Mouse (Mus musculus) megakaryocyte, embryonic 14.5 days (primary cell): ENCODE results near the gene Tango2. TPM values are rescaled to one million over a fixed set of nuclear protein-coding genes. Genes with fewer than 3 reads are reported as not detected.

Experiments
- H3K27me3 ChIP-seq: replicated peaks from 2 replicates; pipeline ENCODE3; 2012; ENCODE audit warnings: inconsistent platforms
- H3K36me3 ChIP-seq: replicated peaks from 2 replicates; pipeline ENCODE3; 2012; ENCODE audit warnings: low read length, inconsistent platforms, mixed read lengths
- H3K4me1 ChIP-seq: 2 replicates; pipeline ENCODE4 v1.6.1; 2012; ENCODE audit warnings: inconsistent platforms
- H3K4me3 ChIP-seq: replicated peaks from 2 replicates; pipeline ENCODE3; 2012; ENCODE audit warnings: moderate library complexity, mild to moderate bottlenecking, inconsistent platforms
- H3K9me3 ChIP-seq: 2 replicates; pipeline ENCODE4 v1.6.1; 2012; ENCODE audit warnings: inconsistent platforms
- FLI1 ChIP-seq: IDR thresholded peaks from 2 replicates; pipeline ENCODE4 v1.6.1; 2012; ENCODE audit warnings: low read length, inconsistent platforms, mixed read lengths
- GATA1 ChIP-seq: IDR thresholded peaks from 3 replicates; pipeline ENCODE4 v1.6.1; 2012; ENCODE audit warnings: mixed read lengths, low read length, inconsistent platforms, borderline replicate concordance
- polyA plus RNA-seq: library from polyadenylated mRNA; stranded (reverse); fragments of >175 nt; gene quantifications from 2 replicates; pipeline ENCODE4 v1.2.3, GENCODE M21; 2012; ENCODE audit warnings: low replicate concordance; ENCODE audit not compliant: insufficient read depth

Gene Tango2
- polyA plus RNA-seq, 1 experiment = 33.0 TPM

DNA sequence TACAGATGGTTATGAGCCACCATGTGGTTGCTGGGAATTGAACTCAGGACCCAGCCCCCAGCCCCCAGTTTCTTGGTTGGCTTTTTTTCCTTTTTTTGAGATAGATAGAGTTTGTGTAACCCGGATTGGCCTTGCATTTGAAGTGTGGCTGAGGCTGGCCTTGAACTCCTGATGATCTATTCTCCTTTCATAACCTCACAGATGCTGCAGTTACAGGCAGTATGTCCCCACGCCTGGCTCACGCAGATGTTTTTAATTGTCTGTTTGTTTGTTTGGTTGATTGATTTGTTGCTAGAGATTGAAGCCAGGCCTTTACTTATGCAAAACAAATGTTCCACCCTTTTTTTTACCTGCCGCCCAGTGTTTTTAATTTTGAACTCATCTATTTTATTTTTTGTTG, 18.9 kb upstream of the Tango2 start:
- peaks cover 15% of the 10 kb centered on the region for H3K9me3 ChIP-seq
- H3K27me3 ChIP-seq = peaks cover 7% of the 10 kb centered on the region
- H3K4me3 ChIP-seq = no peak overlapping the region
- TF ChIP-seq FLI1 = no peak
- no peak for TF ChIP-seq GATA1
- peaks cover 5% of the 10 kb centered on the region; the same call in 1 of the 2 replicates for H3K4me1 ChIP-seq
- no peaks in the 10 kb centered on the region for H3K36me3 ChIP-seq

DNA sequence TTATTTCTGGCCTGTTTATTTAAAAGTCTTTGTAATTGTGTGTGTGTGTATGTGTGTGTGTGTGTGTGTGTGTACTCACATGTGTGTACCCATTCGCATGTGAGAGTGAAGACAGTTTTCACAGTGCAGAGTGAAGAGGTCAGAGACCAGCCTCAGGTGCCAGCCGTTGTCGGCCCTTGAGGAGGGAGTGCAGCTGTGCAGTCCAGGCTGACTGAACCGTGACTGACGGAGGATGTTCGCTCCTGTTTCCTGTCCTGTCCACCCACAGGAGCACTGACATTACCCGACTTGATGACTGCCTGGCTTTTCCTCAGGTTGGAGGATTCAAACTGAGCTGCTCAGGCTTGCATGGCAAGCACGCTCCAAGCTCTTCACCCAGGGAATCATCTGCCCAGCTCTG, 15.0 kb upstream of the Tango2 start:
- Histone ChIP-seq H3K4me1 (no peaks in the 10 kb centered on the region), H3K27me3 (peaks cover 16% of the 10 kb centered on the region), H3K36me3 (no peaks in the 10 kb centered on the region), H3K4me3 (peak overlapping the region; percentile 31), H3K9me3 (peaks cover 15% of the 10 kb centered on the region)
- TF ChIP-seq FLI1 = no peak
- no peak for TF ChIP-seq GATA1

GRCm38 (mm10) chr16:18360151-18360805, 12.4 kb upstream of the Tango2 start:
- no peaks in the 10 kb centered on the region for H3K4me1 ChIP-seq
- no peak overlapping the region for H3K4me3 ChIP-seq
- TF ChIP-seq FLI1 (no peak), GATA1 (no peak)
- peaks cover 18% of the 10 kb centered on the region for H3K9me3 ChIP-seq
- H3K27me3 ChIP-seq = peaks cover 31% of the 10 kb centered on the region
- H3K36me3 ChIP-seq = no peaks in the 10 kb centered on the region

DNA sequence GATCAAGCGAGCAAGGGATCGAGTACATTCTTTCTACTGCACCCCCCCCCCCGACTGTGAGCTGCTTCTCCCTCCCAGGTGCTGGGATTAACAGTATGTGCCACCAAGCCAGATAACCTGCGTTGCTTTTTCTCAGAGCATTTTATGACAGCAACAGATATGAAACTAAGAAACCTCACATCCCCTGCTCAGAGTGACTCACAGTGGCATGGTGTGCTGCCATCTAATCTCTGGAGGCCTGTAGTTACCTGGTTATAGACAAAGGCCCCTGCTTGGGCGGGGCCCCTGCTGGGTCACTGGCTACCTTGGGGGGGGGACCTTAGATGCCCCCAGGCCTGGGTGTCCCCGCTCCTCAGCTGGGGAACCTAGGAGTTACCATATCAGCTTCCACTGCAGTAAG, 10.1 kb upstream of the Tango2 start:
- Histone ChIP-seq H3K27me3 (peaks cover 47% of the 10 kb centered on the region), H3K4me1 (peaks cover 6% of the 10 kb centered on the region), H3K4me3 (no peak overlapping the region), H3K36me3 (no peaks in the 10 kb centered on the region), H3K9me3 (peaks cover 10% of the 10 kb centered on the region)
- no peak for TF ChIP-seq FLI1
- TF ChIP-seq GATA1 = no peak

- TF ChIP-seq FLI1 (no peak), GATA1 (no peak)
- Histone ChIP-seq H3K36me3 (no peaks in the 10 kb centered on the region), H3K4me1 (peaks cover 15% of the 10 kb centered on the region), H3K27me3 (peaks cover 55% of the 10 kb centered on the region), H3K9me3 (peaks cover 5% of the 10 kb centered on the region; the same call in 1 of the 2 replicates), H3K4me3 (no peak overlapping the region)
These were observed 9.1 kb upstream of the Tango2 start for GRCm38 (mm10) chr16:18356961-18357360.

- Histone ChIP-seq H3K4me3 (no peak overlapping the region), H3K4me1 (peaks cover 40% of the 10 kb centered on the region), H3K9me3 (peaks cover 5% of the 10 kb centered on the region; the same call in 1 of the 2 replicates), H3K36me3 (no peaks in the 10 kb centered on the region), H3K27me3 (peaks cover 80% of the 10 kb centered on the region)
- TF ChIP-seq FLI1 = no peak
- TF ChIP-seq GATA1 = no peak
These were observed 5.2 kb upstream of the Tango2 start for GRCm38 (mm10) chr16:18353106-18353505.

DNA sequence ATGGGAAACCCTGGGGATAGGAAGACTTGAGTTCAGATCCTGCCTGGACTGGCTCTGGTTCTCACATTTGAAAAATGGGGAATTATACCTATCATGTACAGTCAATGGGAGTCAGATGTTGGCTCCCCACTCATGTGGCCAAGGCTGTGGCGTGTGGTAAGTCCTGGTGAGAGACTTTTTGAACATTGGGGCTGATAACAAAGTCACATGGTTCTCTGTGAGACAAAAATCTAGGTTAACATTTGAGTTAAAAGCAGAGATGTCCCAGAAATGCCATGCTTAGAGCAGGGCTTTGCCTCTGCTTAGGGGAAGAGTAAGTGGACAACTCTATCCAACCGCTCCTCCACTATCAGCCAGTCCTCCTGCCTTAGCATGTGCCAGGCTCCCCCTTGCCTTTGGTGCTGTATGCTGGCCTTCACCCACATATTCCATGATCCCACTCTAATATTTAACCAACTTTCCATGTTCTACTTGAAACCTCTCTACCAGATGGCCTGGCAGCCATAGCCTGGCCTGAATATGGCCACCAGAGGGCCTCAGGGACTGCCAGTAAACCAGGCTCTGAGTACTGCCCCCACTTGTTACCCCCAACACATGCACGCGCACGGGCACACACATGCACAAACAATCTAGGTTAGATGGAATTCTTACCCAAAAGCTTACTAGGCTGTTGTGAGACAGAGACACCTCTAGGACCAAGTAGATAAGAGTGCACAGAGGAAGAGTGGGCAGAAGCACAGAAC, 3.6 kb upstream of the Tango2 start:
- Histone ChIP-seq H3K4me3 (no peak overlapping the region), H3K36me3 (no peaks in the 10 kb centered on the region), H3K4me1 (peaks cover 45% of the 10 kb centered on the region), H3K27me3 (peaks cover 89% of the 10 kb centered on the region), H3K9me3 (peaks cover 5% of the 10 kb centered on the region; the same call in 1 of the 2 replicates)
- no peak for TF ChIP-seq GATA1
- TF ChIP-seq FLI1 = no peak

GRCm38 (mm10) chr16:18349761-18350325, 1.9 kb upstream of the Tango2 start:
- Histone ChIP-seq H3K36me3 (no peaks in the 10 kb centered on the region), H3K9me3 (no peaks in the 10 kb centered on the region), H3K27me3 (peaks cover 84% of the 10 kb centered on the region), H3K4me1 (peaks cover 60% of the 10 kb centered on the region), H3K4me3 (no peak overlapping the region)
- TF ChIP-seq FLI1 (no peak), GATA1 (no peak)

DNA sequence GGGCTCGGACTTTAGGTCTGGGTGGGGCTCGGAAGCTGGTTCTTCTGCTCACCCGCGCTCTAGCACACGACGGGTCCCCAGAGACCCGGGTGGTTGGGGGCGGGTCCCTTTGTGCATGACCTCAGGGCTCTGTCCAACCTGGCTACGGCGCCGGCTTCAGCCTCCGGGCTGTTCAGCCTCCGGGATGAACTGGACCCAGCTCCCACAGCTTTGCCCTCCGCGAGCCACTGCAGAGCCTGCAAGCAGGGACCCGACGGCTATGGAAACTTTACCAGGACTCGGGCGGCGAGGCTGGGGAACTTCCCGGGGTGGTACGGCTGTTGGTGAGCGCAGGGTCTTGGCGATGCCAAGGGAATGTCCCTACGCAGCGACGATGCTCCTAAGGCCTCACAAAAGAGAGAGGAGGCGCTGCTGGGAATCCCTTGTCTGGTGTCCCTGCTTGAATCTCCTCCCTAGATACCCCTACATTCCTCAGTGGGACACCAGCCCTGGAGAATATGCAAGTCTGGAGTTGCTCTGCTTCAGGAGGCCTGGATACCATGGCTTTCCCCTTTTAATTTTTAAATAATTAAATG, 785 bp upstream of the Tango2 start:
- no peak for TF ChIP-seq GATA1
- no peak for TF ChIP-seq FLI1
- Histone ChIP-seq H3K9me3 (no peaks in the 10 kb centered on the region), H3K4me1 (peaks cover 70% of the 10 kb centered on the region), H3K27me3 (peaks cover 75% of the 10 kb centered on the region), H3K36me3 (no peaks in the 10 kb centered on the region), H3K4me3 (peak overlapping the region; percentile 89)
